Mouse (Mus musculus): ENCODE measurements at regions not wholly inside any gene's neighbourhood (a gene's known extent, or its start where the extent isn't known, plus 50 kb on each side); places are given as distances from the start of the nearest gene placed in this dataset.

GRCm38 (mm10) chr16:79986746-79987145 lies 895.8 kb upstream of the Tmprss15 start:
- POLR2A ChIA-PET = no interaction called here
- CTCF ChIA-PET = no interaction called here

- CTCF ChIA-PET = no interaction called here
- POLR2A ChIA-PET = no interaction called here
Observed at GRCm38 (mm10) chr16:79972146-79972545, 881.2 kb upstream of the Tmprss15 start.

- POLR2A ChIA-PET = no interaction called here
- CTCF ChIA-PET = no interaction called here
Observed at GRCm38 (mm10) chr16:79937042-79937441, 846.1 kb upstream of the Tmprss15 start.

- POLR2A ChIA-PET = no interaction called here
- CTCF ChIA-PET = no interaction called here
Observed at GRCm38 (mm10) chr16:79907126-79907525, 816.2 kb upstream of the Tmprss15 start.

GRCm38 (mm10) chr16:79901467-79901866 lies 810.6 kb upstream of the Tmprss15 start:
- ChIA-PET POLR2A (no interaction called here), CTCF (no interaction called here)

- POLR2A ChIA-PET = no interaction called here
- CTCF ChIA-PET = no interaction called here
Observed at GRCm38 (mm10) chr16:79881855-79882254, 791.0 kb upstream of the Tmprss15 start.

GRCm38 (mm10) chr16:79878063-79878462 lies 787.2 kb upstream of the Tmprss15 start:
- CTCF ChIA-PET = no interaction called here
- POLR2A ChIA-PET = no interaction called here

GRCm38 (mm10) chr16:79876827-79877226 lies 785.9 kb upstream of the Tmprss15 start:
- POLR2A ChIA-PET = no interaction called here
- CTCF ChIA-PET = no interaction called here

- POLR2A ChIA-PET = no interaction called here
- CTCF ChIA-PET = no interaction called here
Observed at GRCm38 (mm10) chr16:79870578-79871270, 779.8 kb upstream of the Tmprss15 start.

GRCm38 (mm10) chr16:79859540-79859939 lies 768.6 kb upstream of the Tmprss15 start:
- CTCF ChIA-PET = no interaction called here

GRCm38 (mm10) chr16:79849152-79849551 lies 758.3 kb upstream of the Tmprss15 start:
- ChIA-PET POLR2A (interaction anchor here in 1 of 4 experiments (0.6 kb wide), 2 partner anchors 97 to 472 kb away, joined by 3 read pairs; no protein-coding TSS in a partner anchor), CTCF (no interaction called here)

More at GRCm38 (mm10) chr16:79859540-79859939, 768.6 kb upstream of the Tmprss15 start:
- POLR2A ChIA-PET = no interaction called here

GRCm38 (mm10) chr16:79816913-79817312 lies 726.0 kb upstream of the Tmprss15 start:
- ChIA-PET POLR2A (no interaction called here), CTCF (no interaction called here)

GRCm38 (mm10) chr16:79778729-79779128 lies 687.8 kb upstream of the Tmprss15 start:
- POLR2A ChIA-PET = no interaction called here
- CTCF ChIA-PET = no interaction called here
